Mouse (Mus musculus) gastrocnemius, postnatal 4 days (tissue): ENCODE measurements around the gene Slc8a1. TPM values are rescaled to one million over a fixed set of nuclear protein-coding genes. Genes with fewer than 3 reads are reported as not detected.

Experiments
- DNase-seq, 2 experiments: peaks; one replicate each; pipeline ENCODE4 v3.0.0; 2021 to 2022; ENCODE audit warnings: low spot score in 2 of 2, mixed read lengths in 2 of 2
- long read RNA-seq, 2 experiments: library from polyadenylated mRNA; stranded (forward); transcript quantifications; one replicate each; pipeline ENCODE4 v2.0.0; 2021
- total RNA-seq, 2 experiments: library from RNA; stranded (reverse); gene quantifications; 2 replicates each; pipeline ENCODE4 v1.2.3; 2021

Gene Slc8a1
- 10 to 100 TPM; 42.0 to 43.2 TPM for total RNA-seq
- long read RNA-seq, experiment 1, partial matches to known transcripts: 0 of 2 reads
- long read RNA-seq, experiment 1, other reads (novel, unspliced or antisense): 1 of 2 reads
- long read RNA-seq, experiment 2, partial matches to known transcripts: 3 of 3 reads
- long read RNA-seq, experiment 2, other reads (novel, unspliced or antisense): 0 of 3 reads

GRCm38 (mm10) chr17:81738311-81738755 is at the start of gene Slc8a1:
Gene Slc8a1 (minus strand): TSS chr17:81738377.
- DNase-seq: no peak

- peak in 1 of 2 experiments; percentile 32 for DNase-seq
Measured at GRCm38 (mm10) chr17:81787350-81787749, 49.2 kb upstream of the Slc8a1 start.

- DNase-seq: no peak
Measured at GRCm38 (mm10) chr17:81782326-81782725, 44.1 kb upstream of the Slc8a1 start.

GRCm38 (mm10) chr17:81781491-81781890 is 43.3 kb upstream of the Slc8a1 start:
- no peak for DNase-seq

- no peak for DNase-seq
Measured at GRCm38 (mm10) chr17:81779883-81780282, 41.7 kb upstream of the Slc8a1 start.

- no peak for DNase-seq
Measured at GRCm38 (mm10) chr17:81750664-81751063, 12.5 kb upstream of the Slc8a1 start.

- no peak for DNase-seq
Measured at GRCm38 (mm10) chr17:81743034-81743433, 4.9 kb upstream of the Slc8a1 start.

- no peak for DNase-seq
Measured at GRCm38 (mm10) chr17:81740576-81740975, 2.4 kb upstream of the Slc8a1 start.

GRCm38 (mm10) chr17:81737779-81738178 is 398 bp downstream of the Slc8a1 start:
- DNase-seq: no peak

- DNase-seq: no peak
Measured at GRCm38 (mm10) chr17:81737309-81737708, 868 bp downstream of the Slc8a1 start.

- DNase-seq: no peak
Measured at GRCm38 (mm10) chr17:81735583-81735982, 2.6 kb downstream of the Slc8a1 start.

GRCm38 (mm10) chr17:81729891-81730290 is 8.3 kb downstream of the Slc8a1 start:
- DNase-seq: no peak

GRCm38 (mm10) chr17:81712273-81712751 is 25.9 kb downstream of the Slc8a1 start:
- DNase-seq: no peak

GRCm38 (mm10) chr17:81704761-81705160 is 33.4 kb downstream of the Slc8a1 start:
- no peak for DNase-seq

GRCm38 (mm10) chr17:81703258-81703657 is 34.9 kb downstream of the Slc8a1 start:
- no peak for DNase-seq

- no peak for DNase-seq
Measured at GRCm38 (mm10) chr17:81701701-81702100, 36.5 kb downstream of the Slc8a1 start.

- DNase-seq: no peak
Measured at GRCm38 (mm10) chr17:81698789-81699188, 39.4 kb downstream of the Slc8a1 start.

- no peak for DNase-seq
Measured at GRCm38 (mm10) chr17:81697695-81698094, 40.5 kb downstream of the Slc8a1 start.

GRCm38 (mm10) chr17:81694977-81695376 is 43.2 kb downstream of the Slc8a1 start:
- DNase-seq: no peak

- DNase-seq: no peak
Measured at GRCm38 (mm10) chr17:81679616-81680015, 58.6 kb downstream of the Slc8a1 start.

GRCm38 (mm10) chr17:81677450-81677849 is 60.7 kb downstream of the Slc8a1 start:
- DNase-seq: no peak

- DNase-seq: no peak
Measured at GRCm38 (mm10) chr17:81676203-81676602, 62.0 kb downstream of the Slc8a1 start.

- no peak for DNase-seq
Measured at GRCm38 (mm10) chr17:81671245-81671644, 66.9 kb downstream of the Slc8a1 start.
